Mouse (Mus musculus): ENCODE results near the gene Mink1.

- no peak for TF ChIP-seq ZC3H11A (IDR thresholded peaks at IDR 0.05; ENCODE audit: borderline replicate concordance, low read depth, low read length)
- no peak for TF ChIP-seq ZNF384 (IDR thresholded peaks at IDR 0.05; ENCODE audit: low read depth, low read length)
- no peak for TF ChIP-seq CHD2 (IDR thresholded peaks at IDR 0.05; ENCODE audit: low read depth, low read length)
- no peak for TF ChIP-seq MAFK (IDR thresholded peaks at IDR 0.05; ENCODE audit: insufficient read depth, low read depth, low read length)
- TF ChIP-seq HCFC1 (IDR thresholded peaks at IDR 0.05; ENCODE audit: borderline replicate concordance, insufficient read depth, low read length) = no peak
These were observed 18.2 kb downstream of the Mink1 start for GRCm38 (mm10) chr11:70580921-70581320.

Data from ES-E14 (cell line).